Mouse (Mus musculus) central nervous system, embryonic 11.5 days (tissue): Measurements from ENCODE around the gene Gucy2c. TPM values are rescaled to one million over a fixed set of nuclear protein-coding genes. Genes with fewer than 3 reads are reported as not detected.

Experiments used
- polyA plus RNA-seq: library from polyadenylated mRNA; depleted of rRNA; stranded (reverse); fragments of >200 nt; gene quantifications from 2 replicates; pipeline ENCODE4 v1.2.3, GENCODE M21; 2012; rRNA removed

Gene Gucy2c
- polyA plus RNA-seq = 0.10 and 0.14 TPM in 2 replicates

GRCm38 (mm10) chr6:136781377-136781986 lies at the start of gene Gucy2c:
Gucy2c (minus strand) TSS chr6:136781765.

DNA sequence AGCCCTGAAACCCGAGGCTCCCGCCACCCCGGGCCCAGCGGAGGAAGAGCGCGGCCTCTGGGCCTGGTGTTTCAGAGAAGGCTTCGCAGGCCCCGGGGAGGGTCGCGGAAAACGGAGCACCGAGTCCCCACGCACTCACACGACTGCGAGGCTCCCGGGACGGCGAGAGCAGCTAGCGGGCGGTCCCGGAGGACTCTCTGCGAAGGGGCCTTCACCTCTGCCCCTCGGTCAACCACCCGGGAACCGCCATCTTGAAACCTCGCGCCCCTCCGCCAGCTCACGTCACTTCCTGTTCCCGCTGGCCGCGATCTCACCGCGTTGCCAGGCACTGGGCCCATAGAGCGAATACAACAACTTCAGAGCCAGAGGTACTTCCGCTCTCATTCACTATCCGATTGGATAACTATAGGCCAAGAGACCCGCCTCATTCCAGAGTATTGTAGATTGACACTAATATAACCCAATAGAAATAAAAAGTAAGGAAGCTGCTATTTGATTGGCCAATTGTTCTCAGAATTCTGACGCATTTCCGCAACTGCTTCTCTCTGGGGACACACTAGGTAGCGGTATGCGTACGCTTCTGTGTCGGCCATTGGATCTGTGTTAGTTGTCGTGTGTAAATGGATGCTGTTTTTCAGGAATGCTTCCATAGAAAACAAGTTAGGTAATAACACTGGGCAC lies 46.5 kb upstream of the Gucy2c start, which contains the start of gene Wbp11:
TSS of gene Wbp11 (minus strand) at position 353 of the 681 bp plus-strand sequence.

GRCm38 (mm10) chr6:136827516-136827880 lies 45.9 kb upstream of the Gucy2c start, which contains the start of gene BC049715:
BC049715 (plus strand) TSS chr6:136827626.

DNA sequence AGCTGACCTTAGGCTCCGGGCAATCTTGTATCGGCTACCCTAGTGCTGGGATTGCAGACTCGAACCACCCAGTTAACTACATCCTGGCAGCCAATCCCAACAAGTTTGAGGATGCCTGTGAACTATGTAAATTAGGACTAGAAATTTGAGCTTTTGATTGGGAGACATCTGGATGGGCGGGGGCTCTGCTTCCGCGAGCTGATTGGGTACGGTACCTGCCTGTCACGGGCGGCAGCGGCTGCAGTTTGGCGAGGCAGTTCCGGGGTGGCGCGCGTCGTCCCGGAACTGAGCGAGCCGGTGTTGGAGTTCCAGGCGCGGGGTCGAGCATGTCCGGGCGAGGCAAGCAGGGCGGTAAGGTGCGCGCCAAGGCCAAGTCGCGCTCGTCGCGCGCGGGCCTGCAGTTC lies 26.5 kb upstream of the Gucy2c start, which contains the start of gene H2afj:
TSS of gene H2afj (plus strand) at position 231 of the 404 bp plus-strand sequence.

GRCm38 (mm10) chr6:136803739-136804633 lies 22.4 kb upstream of the Gucy2c start, which contains the start of gene Hist4h4:
Hist4h4 (minus strand) TSS chr6:136804415.

GRCm38 (mm10) chr6:136661706-136662016 lies 119.9 kb downstream of the Gucy2c start, which contains the start of gene Plbd1:
Plbd1 (minus strand) TSS chr6:136661928.

Other genes with a start within 250 kb of the Gucy2c start
- gene Plbd1, start 119.8 kb downstream of the Gucy2c start, polyA plus RNA-seq = 0.49 and 0.82 TPM in 2 replicates
- 0.95 and 1.2 TPM in 2 replicates for gene Hist4h4, start 22.6 kb upstream of the Gucy2c start, polyA plus RNA-seq
- gene H2afj, start 26.5 kb upstream of the Gucy2c start, polyA plus RNA-seq = 66.3 and 116 TPM in 2 replicates
- 0.48 and 1.0 TPM in 2 replicates for gene BC049715, start 45.9 kb upstream of the Gucy2c start, polyA plus RNA-seq
- 115 and 127 TPM in 2 replicates for gene Wbp11, start 46.5 kb upstream of the Gucy2c start, polyA plus RNA-seq
- 0.73 and 1.1 TPM in 2 replicates for gene Smco3, start 53.7 kb upstream of the Gucy2c start, polyA plus RNA-seq
- gene Art4, start 76.0 kb upstream of the Gucy2c start, polyA plus RNA-seq = 1.8 and 2.9 TPM in 2 replicates
- 3.2 and 24.3 TPM in 2 replicates for gene Mgp, start 94.1 kb upstream of the Gucy2c start, polyA plus RNA-seq
- 0.05 and 0.35 TPM in 2 replicates for gene Erp27, start 140.4 kb upstream of the Gucy2c start, polyA plus RNA-seq
- gene Pde6h, start 142.1 kb upstream of the Gucy2c start, polyA plus RNA-seq = 0.09 TPM in 1 of 2 replicates, not detected in the other
- gene Arhgdib, start 160.1 kb upstream of the Gucy2c start, polyA plus RNA-seq = 23.0 and 40.8 TPM in 2 replicates